Mouse (Mus musculus) colon, adult 2 months (tissue): Measurements from ENCODE around the gene Naip5. TPM values are rescaled to one million over a fixed set of nuclear protein-coding genes. Genes with fewer than 3 reads are reported as not detected.

Experiments
- polyA plus RNA-seq: library from polyadenylated mRNA; depleted of rRNA; stranded (reverse); fragments of >200 nt; gene quantifications from 2 replicates; pipeline ENCODE4 v1.2.3, GENCODE M21; 2012; rRNA removed

Gene Naip5
- 9.8 and 10.7 TPM in 2 replicates for polyA plus RNA-seq

DNA sequence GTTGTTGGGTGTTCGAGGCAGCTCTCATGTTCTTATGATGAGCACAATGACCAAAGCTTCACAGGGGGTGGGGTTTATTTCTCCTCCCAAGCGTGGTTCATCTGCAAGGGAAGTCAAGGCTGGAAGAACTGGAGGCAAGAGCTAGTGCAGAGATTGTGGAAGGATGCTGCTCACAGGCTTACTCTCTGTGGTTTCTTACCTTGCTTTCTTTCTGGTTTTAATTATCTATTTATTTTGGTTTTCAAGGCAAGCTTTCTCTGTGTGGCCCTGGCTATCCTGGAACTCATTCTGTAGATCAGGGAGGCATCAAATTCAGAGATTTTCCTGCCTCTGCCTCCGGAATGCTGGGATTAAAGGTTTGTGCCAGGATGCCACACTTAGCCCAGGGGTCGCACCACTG, at the start of gene Naip5:
Gene Naip5, minus strand, starts transcription at position 101 of the 400 bp plus-strand sequence.

DNA sequence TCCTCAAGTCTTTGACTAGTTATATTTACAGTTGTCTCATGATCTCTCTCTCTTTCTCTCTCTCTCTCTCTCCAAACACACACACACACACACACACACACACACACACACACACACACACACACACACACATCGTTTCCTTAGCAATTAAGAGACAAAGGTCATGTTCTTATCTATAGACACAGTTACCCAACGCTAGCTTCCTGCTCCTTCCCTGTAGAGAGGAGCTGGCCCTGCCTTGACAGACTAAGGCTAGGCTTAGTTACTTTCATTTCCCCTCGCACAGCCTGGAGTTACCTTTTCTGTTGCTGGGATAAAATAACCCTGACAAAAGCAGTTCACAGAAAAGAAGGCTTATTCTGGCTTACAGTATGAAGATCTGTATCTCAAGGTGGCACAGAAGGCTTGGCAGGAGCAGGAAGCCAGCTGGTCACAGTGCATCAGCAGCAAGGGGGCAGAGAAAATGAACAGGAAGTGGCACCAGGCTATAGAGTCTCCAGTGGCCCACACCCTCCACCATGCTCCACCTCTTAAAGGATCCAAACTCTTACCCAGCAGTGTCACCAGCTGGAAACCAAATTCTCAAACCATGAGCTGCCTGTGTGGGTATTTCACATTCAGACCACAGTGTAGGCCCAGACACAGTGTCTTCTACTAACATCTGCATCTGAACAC, 44.3 kb downstream of the Naip5 start, which contains the start of gene Naip2:
Gene Naip2, minus strand, starts transcription at position 434 of the 675 bp plus-strand sequence.

Other genes starting within 250 kb of the Naip5 start
- 16.2 and 16.8 TPM in 2 replicates for gene Mccc2, start 230.7 kb downstream of the Naip5 start, polyA plus RNA-seq
- 1.3 and 2.4 TPM in 2 replicates for gene Bdp1, start 142.3 kb downstream of the Naip5 start, polyA plus RNA-seq
- 9.3 and 15.4 TPM in 2 replicates for gene Serf1, start 138.3 kb downstream of the Naip5 start, polyA plus RNA-seq
- 5.7 and 8.4 TPM in 2 replicates for gene Smn1, start 121.5 kb downstream of the Naip5 start, polyA plus RNA-seq
- gene Naip2, start 44.2 kb downstream of the Naip5 start, polyA plus RNA-seq, result 10.6 and 13.0 TPM in 2 replicates
- gene Naip6, start 71.4 kb upstream of the Naip5 start, polyA plus RNA-seq, result 19.8 and 22.3 TPM in 2 replicates
- 21.8 and 23.3 TPM in 2 replicates for gene Naip1, start 206.5 kb upstream of the Naip5 start, polyA plus RNA-seq
- 9.1 and 13.6 TPM in 2 replicates for gene Gtf2h2, start 246.3 kb upstream of the Naip5 start, polyA plus RNA-seq